8 mouse cellular contexts compared by ENCODE assay signal in genomic region chr7:28452361-28453005, GRCm38 (mm10). TPM values are rescaled to one million over a fixed set of nuclear protein-coding genes. Genes with fewer than 3 reads are reported as not detected.
DNase-seq lines count a peak whose midpoint lies in the region; ATAC-seq and TF ChIP-seq lines count a peak whose summit lies in the region.

No protein-coding gene starts in this region.

- H3K9ac ChIP-seq in lung, embryonic 14.5 days = peak overlapping the region; percentile 83
- H3K9ac ChIP-seq in hindbrain, postnatal 0 days (replicated peaks; ENCODE audit: low read length) = peak overlapping the region; percentile 90
- peak overlapping the region; percentile 88 for H3K9ac ChIP-seq in neural tube, embryonic 14.5 days (replicated peaks; ENCODE audit: low read depth, low read length)

- under 1% methylated on average over 23 of the region's 24 CpGs for WGBS in cerebellum, adult 2 months
- WGBS in lung, embryonic 14.5 days = 2% methylated on average over 24 of the region's 24 CpGs
- WGBS in hindbrain, postnatal 0 days = 0% methylated on average over 21 of the region's 24 CpGs
- under 1% methylated on average over 23 of the region's 24 CpGs for WGBS in neural tube, embryonic 14.5 days

- DNase-seq in cerebellum, adult 2 months = peak in 1 of 2 experiments; percentile 46
- no peak for DNase-seq in cerebellum, adult 9-10 months
- DNase-seq in lung, embryonic 14.5 days = no peak
- DNase-seq in lung, adult 18-20 months = no peak
- DNase-seq in hindbrain, postnatal 0 days (ENCODE audit: low spot score) = peak; percentile 36
- DNase-seq in left cerebral cortex, adult 18-20 months (ENCODE audit: low spot score in 2 of 2) = no peak
- no peak for DNase-seq in layer of hippocampus, adult 9-10 months (ENCODE audit: low spot score)

- no peaks in the 10 kb centered on the region for H3K27me3 ChIP-seq in cerebellum, adult 2 months (ENCODE audit: control insufficient read depth, insufficient read depth, low read length)
- no peaks in the 10 kb centered on the region for H3K27me3 ChIP-seq in lung, embryonic 14.5 days (ENCODE audit: insufficient read depth, low read length)
- no peaks in the 10 kb centered on the region for H3K27me3 ChIP-seq in hindbrain, postnatal 0 days (ENCODE audit: insufficient read depth, low read length)
- no peaks in the 10 kb centered on the region for H3K27me3 ChIP-seq in neural tube, embryonic 14.5 days (ENCODE audit: control insufficient read depth, insufficient read depth, low read length)

- H3K27ac ChIP-seq in cerebellum, adult 2 months (ENCODE audit: insufficient read depth, low read length) = peak overlapping the region; percentile 83
- H3K27ac ChIP-seq in lung, embryonic 14.5 days (ENCODE audit: low read depth) = 0 out of 2 replicates have a peak overlapping the region, but pooled peaks have one; percentile 76
- H3K27ac ChIP-seq in hindbrain, postnatal 0 days = peak overlapping the region; percentile 77
- peak overlapping the region; percentile 72 for H3K27ac ChIP-seq in neural tube, embryonic 14.5 days (ENCODE audit: low read depth, low read length)

- no peak for TF ChIP-seq CTCF in cerebellum, adult 2 months (IDR thresholded peaks at IDR 0.05; ENCODE audit: borderline replicate concordance, insufficient read depth, low read depth, low read length)
- TF ChIP-seq CTCF in lung, embryonic 14.5 days (IDR thresholded peaks at IDR 0.05; ENCODE audit: low read depth) = no peak
- TF ChIP-seq CTCF in hindbrain, postnatal 0 days (IDR thresholded peaks at IDR 0.05; ENCODE audit: low read depth) = no peak

- TF ChIP-seq POLR2A in cerebellum, adult 2 months (IDR thresholded peaks at IDR 0.05; ENCODE audit: borderline replicate concordance, insufficient read depth, low read length) = no peak

- H3K4me2 ChIP-seq in lung, embryonic 14.5 days = peak overlapping the region; percentile 95
- H3K4me2 ChIP-seq in hindbrain, postnatal 0 days (ENCODE audit: low read depth, low read length) = peak overlapping the region; percentile 79
- H3K4me2 ChIP-seq in neural tube, embryonic 14.5 days (ENCODE audit: low read depth, low read length) = peak overlapping the region; percentile 62

- no peak for ATAC-seq in lung, embryonic 14.5 days (ENCODE audit: insufficient read depth)
- ATAC-seq in hindbrain, postnatal 0 days = peak; percentile 65
- ATAC-seq in neural tube, embryonic 14.5 days (ENCODE audit: low read depth) = peak; percentile 49

- H3K4me3 ChIP-seq in cerebellum, adult 2 months (replicated peaks; ENCODE audit: insufficient read depth, low read depth, low read length) = peak overlapping the region; percentile 100
- H3K4me3 ChIP-seq in lung, embryonic 14.5 days (ENCODE audit: low read depth, low read length) = peak overlapping the region; percentile 80
- H3K4me3 ChIP-seq in hindbrain, postnatal 0 days (ENCODE audit: low read length) = peak overlapping the region; percentile 83
- H3K4me3 ChIP-seq in neural tube, embryonic 14.5 days (ENCODE audit: low read depth, low read length) = peak overlapping the region; percentile 82

- H3K4me1 ChIP-seq in cerebellum, adult 2 months (ENCODE audit: control insufficient read depth, insufficient read depth, low read length) = peaks cover 5% of the 10 kb centered on the region
- H3K4me1 ChIP-seq in lung, embryonic 14.5 days (ENCODE audit: insufficient read depth) = peaks cover 7% of the 10 kb centered on the region
- H3K4me1 ChIP-seq in hindbrain, postnatal 0 days (ENCODE audit: insufficient read depth, low read length) = no peaks in the 10 kb centered on the region; the same call in 1 of the 2 replicates
- peaks cover 8% of the 10 kb centered on the region; the same call in 1 of the 2 replicates for H3K4me1 ChIP-seq in neural tube, embryonic 14.5 days (ENCODE audit: control insufficient read depth, insufficient read depth, low read length)

- no peaks in the 10 kb centered on the region for H3K9me3 ChIP-seq in lung, embryonic 14.5 days (ENCODE audit: low read depth, low read length)
- no peaks in the 10 kb centered on the region for H3K9me3 ChIP-seq in hindbrain, postnatal 0 days (ENCODE audit: low read length)
- no peaks in the 10 kb centered on the region for H3K9me3 ChIP-seq in neural tube, embryonic 14.5 days (ENCODE audit: control insufficient read depth, low read length)

- H3K36me3 ChIP-seq in lung, embryonic 14.5 days (ENCODE audit: insufficient read depth) = peaks cover 6% of the 10 kb centered on the region; the same call in 1 of the 2 replicates
- no peaks in the 10 kb centered on the region for H3K36me3 ChIP-seq in hindbrain, postnatal 0 days (ENCODE audit: insufficient read depth, low read length)
- H3K36me3 ChIP-seq in neural tube, embryonic 14.5 days (ENCODE audit: control insufficient read depth, insufficient read depth, low read length) = peaks cover 7% of the 10 kb centered on the region; the same call in 1 of the 2 replicates

RNA-seq across cellular contexts. Expression of gene Lrfn1, which starts 0.7 kb away (rescaled TPM):
- polyA plus RNA-seq in cerebellum, adult 2 months (2012; rRNA removed) = 39.6 and 41.5 TPM in 2 replicates
- 4.4 and 6.6 TPM in 2 replicates for polyA plus RNA-seq in lung, embryonic 14.5 days (2014; fragmentation: Nextera tagmentation; extraction: Ambion mirVana)
- total RNA-seq in hindbrain, postnatal 0 days (2014; rRNA removed) = 140 and 160 TPM in 2 replicates
- polyA plus RNA-seq in hindbrain, postnatal 0 days (2015; fragmentation: Nextera tagmentation; extraction: Ambion mirVana) = 15.5 and 18.0 TPM in 2 replicates
- polyA plus RNA-seq in neural tube, embryonic 14.5 days (2014; fragmentation: Nextera tagmentation; extraction: Ambion mirVana) = 18.8 and 23.4 TPM in 2 replicates
- 10 to 100 TPM; 93.0 to 96.9 TPM for total RNA-seq in left cerebral cortex, adult 18-20 months (2021)

RNA-seq across cellular contexts. Expression of gene Gmfg, which starts 15.2 kb away (rescaled TPM):
- polyA plus RNA-seq in cerebellum, adult 2 months (2012; rRNA removed) = 2.0 and 2.2 TPM in 2 replicates
- polyA plus RNA-seq in lung, embryonic 14.5 days (2014; fragmentation: Nextera tagmentation; extraction: Ambion mirVana) = 30.5 and 37.0 TPM in 2 replicates
- total RNA-seq in hindbrain, postnatal 0 days (2014; rRNA removed) = 0.16 and 2.9 TPM in 2 replicates
- polyA plus RNA-seq in hindbrain, postnatal 0 days (2015; fragmentation: Nextera tagmentation; extraction: Ambion mirVana) = 5.5 and 6.2 TPM in 2 replicates
- polyA plus RNA-seq in neural tube, embryonic 14.5 days (2014; fragmentation: Nextera tagmentation; extraction: Ambion mirVana) = 1.8 and 3.9 TPM in 2 replicates
- total RNA-seq in left cerebral cortex, adult 18-20 months (2021) = 1 to 10 TPM; 1.4 to 1.5 TPM

RNA-seq across cellular contexts. Expression of gene Ifnl2, which starts 57.8 kb away (rescaled TPM):
- polyA plus RNA-seq in cerebellum, adult 2 months (2012; rRNA removed) = not detected in 2 replicates
- not detected in 2 replicates for polyA plus RNA-seq in lung, embryonic 14.5 days (2014; fragmentation: Nextera tagmentation; extraction: Ambion mirVana)
- total RNA-seq in hindbrain, postnatal 0 days (2014; rRNA removed) = not detected in 2 replicates
- polyA plus RNA-seq in hindbrain, postnatal 0 days (2015; fragmentation: Nextera tagmentation; extraction: Ambion mirVana) = not detected in 2 replicates
- polyA plus RNA-seq in neural tube, embryonic 14.5 days (2014; fragmentation: Nextera tagmentation; extraction: Ambion mirVana) = not detected in 2 replicates
- not detected for total RNA-seq in left cerebral cortex, adult 18-20 months (2021)

RNA-seq across cellular contexts. Expression of gene Paf1, which starts 59.7 kb away (rescaled TPM):
- polyA plus RNA-seq in cerebellum, adult 2 months (2012; rRNA removed) = 104 and 124 TPM in 2 replicates
- 73.1 and 75.4 TPM in 2 replicates for polyA plus RNA-seq in lung, embryonic 14.5 days (2014; fragmentation: Nextera tagmentation; extraction: Ambion mirVana)
- total RNA-seq in hindbrain, postnatal 0 days (2014; rRNA removed) = 56.7 and 67.6 TPM in 2 replicates
- 83.0 and 84.1 TPM in 2 replicates for polyA plus RNA-seq in hindbrain, postnatal 0 days (2015; fragmentation: Nextera tagmentation; extraction: Ambion mirVana)
- polyA plus RNA-seq in neural tube, embryonic 14.5 days (2014; fragmentation: Nextera tagmentation; extraction: Ambion mirVana) = 81.9 and 87.2 TPM in 2 replicates
- total RNA-seq in left cerebral cortex, adult 18-20 months (2021) = 10 to 100 TPM; 54.8 to 59.0 TPM

RNA-seq across cellular contexts. Expression of gene Med29, which starts 60.0 kb away (rescaled TPM):
- 47.9 and 49.5 TPM in 2 replicates for polyA plus RNA-seq in cerebellum, adult 2 months (2012; rRNA removed)
- polyA plus RNA-seq in lung, embryonic 14.5 days (2014; fragmentation: Nextera tagmentation; extraction: Ambion mirVana) = 45.9 and 49.1 TPM in 2 replicates
- total RNA-seq in hindbrain, postnatal 0 days (2014; rRNA removed) = 33.6 and 39.5 TPM in 2 replicates
- 42.1 and 42.9 TPM in 2 replicates for polyA plus RNA-seq in hindbrain, postnatal 0 days (2015; fragmentation: Nextera tagmentation; extraction: Ambion mirVana)
- polyA plus RNA-seq in neural tube, embryonic 14.5 days (2014; fragmentation: Nextera tagmentation; extraction: Ambion mirVana) = 38.3 and 42.2 TPM in 2 replicates
- 10 to 100 TPM; 20.3 to 22.0 TPM for total RNA-seq in left cerebral cortex, adult 18-20 months (2021)
